Mouse (Mus musculus): ENCODE measurements around the gene Hist1h4k. TPM values are rescaled to one million over a fixed set of nuclear protein-coding genes. Genes with fewer than 3 reads are reported as not detected.
A peak's percentile ranks its signal among the peaks of the same experiment; 100 is the strongest.

Hist1h4k gene
- total and polyA plus RNA-seq, 3 experiments = 19.1 to 3,283 TPM; not detected in 1

GRCm38 (mm10) chr13:21779767-21780731 is 29.7 kb upstream of the Hist1h4k start, which contains the start of gene Hist1h1b:
Gene Hist1h1b, minus strand, starts transcription at chr13:21780625.
- TF ChIP-seq SMC3 (IDR thresholded peaks at IDR 0.05; ENCODE audit: low read depth, low read length) (no peak), POLR2AphosphoS5 (IDR thresholded peaks at IDR 0.05; ENCODE audit: borderline replicate concordance, low read depth, low read length) (peak; percentile 97), CTCF (IDR thresholded peaks at IDR 0.05 in 2 of 3, conservative IDR thresholded peaks at IDR 0.05 in 1 of 3; ENCODE audit: control insufficient read depth in 1 of 3, insufficient read depth in 1 of 3, low read depth in 2 of 3, low read length in 3 of 3, poor library complexity in 1 of 3, severe bottlenecking in 1 of 3) (0 out of 6 replicates have a peak, but pooled peaks of 1 of the 3 experiments have one; percentile 9), RCOR1 (IDR thresholded peaks at IDR 0.05; ENCODE audit: low read depth, low read length) (no peak), POLR2A (IDR thresholded peaks at IDR 0.05; ENCODE audit: control insufficient read depth in 1 of 2, insufficient read depth in 1 of 2, low read depth in 1 of 2, low read length in 2 of 2, poor library complexity in 1 of 2) (peak in 1 of 2 experiments; percentile 97; a peak in 2 of 4 replicates), MAZ (IDR thresholded peaks at IDR 0.05; ENCODE audit: low read depth, low read length) (no peak)
- no peaks in the 10 kb centered on the region for H3K9me3 ChIP-seq (replicated peaks; ENCODE audit: insufficient read depth, low read length)
- H3K79me2 ChIP-seq (ENCODE audit: control insufficient read depth, insufficient read depth, low read length, poor library complexity) = peaks cover 8% of the 10 kb centered on the region; the same call in 1 of the 2 replicates
- H3K9ac ChIP-seq (ENCODE audit: control insufficient read depth, low read depth, low read length, poor library complexity, severe bottlenecking) = peak within 1 kb of the TSS; percentile 93
- peaks cover 0 to 30% of the 10 kb centered on the region in 2 experiments; a peak in 2 of 4 replicates for H3K36me3 ChIP-seq (ENCODE audit: control insufficient read depth in 1 of 2, insufficient read depth in 2 of 2, low read length in 2 of 2)
- DNase-seq (ENCODE audit: low read depth, low spot score) = peak; percentile 94
- H3K27me3 ChIP-seq (ENCODE audit: control insufficient read depth in 1 of 2, insufficient read depth in 2 of 2, low read length in 2 of 2) = no peaks in the 10 kb centered on the region
- H3K4me1 ChIP-seq (ENCODE audit: control insufficient read depth in 1 of 2, insufficient read depth in 2 of 2, low read length in 2 of 2) = peaks cover 0 to 15% of the 10 kb centered on the region in 2 experiments; a peak in 2 of 4 replicates
- peak within 1 kb of the TSS; percentile 99 for H3K27ac ChIP-seq (ENCODE audit: control insufficient read depth, low read depth, low read length)
- peak within 1 kb of the TSS; percentile 17 to 64 for H3K4me3 ChIP-seq (ENCODE audit: control insufficient read depth in 1 of 2, insufficient read depth in 1 of 2, low read depth in 2 of 2, low read length in 2 of 2)

- peaks cover 0 to 20% of the 10 kb centered on the region in 2 experiments; a peak in 2 of 4 replicates for H3K36me3 ChIP-seq (ENCODE audit: control insufficient read depth in 1 of 2, insufficient read depth in 2 of 2, low read length in 2 of 2)
- H3K9ac ChIP-seq (ENCODE audit: control insufficient read depth, low read depth, low read length, poor library complexity, severe bottlenecking) = peak overlapping the region; percentile 93
- peak overlapping the region; percentile 99 for H3K27ac ChIP-seq (ENCODE audit: control insufficient read depth, low read depth, low read length)
- no peaks in the 10 kb centered on the region for H3K27me3 ChIP-seq (ENCODE audit: control insufficient read depth in 1 of 2, insufficient read depth in 2 of 2, low read length in 2 of 2)
- peaks cover 8% of the 10 kb centered on the region; the same call in 1 of the 2 replicates for H3K79me2 ChIP-seq (ENCODE audit: control insufficient read depth, insufficient read depth, low read length, poor library complexity)
- TF ChIP-seq POLR2A (IDR thresholded peaks at IDR 0.05; ENCODE audit: control insufficient read depth in 1 of 2, insufficient read depth in 1 of 2, low read depth in 1 of 2, low read length in 2 of 2, poor library complexity in 1 of 2) = peak in 1 of 2 experiments; percentile 91; a peak in 2 of 4 replicates
- TF ChIP-seq POLR2AphosphoS5 (IDR thresholded peaks at IDR 0.05; ENCODE audit: borderline replicate concordance, low read depth, low read length) = peak; percentile 100; the same call in 1 of the 2 replicates
- TF ChIP-seq MXI1 (IDR thresholded peaks at IDR 0.05; ENCODE audit: low read depth, low read length) = no peak
- no peak for TF ChIP-seq E2F4 (IDR thresholded peaks at IDR 0.05; ENCODE audit: borderline replicate concordance, low read depth, low read length)
- H3K4me1 ChIP-seq (ENCODE audit: control insufficient read depth in 1 of 2, insufficient read depth in 2 of 2, low read length in 2 of 2) = peaks cover 0 to 15% of the 10 kb centered on the region in 2 experiments; a peak in 2 of 4 replicates
- peak overlapping the region; percentile 64 to 67 for H3K4me3 ChIP-seq (ENCODE audit: control insufficient read depth in 1 of 2, insufficient read depth in 1 of 2, low read depth in 2 of 2, low read length in 2 of 2)
- DNase-seq (ENCODE audit: low read depth, low spot score) = peak; percentile 95
- H3K9me3 ChIP-seq (replicated peaks; ENCODE audit: insufficient read depth, low read length) = no peaks in the 10 kb centered on the region
Observed at GRCm38 (mm10) chr13:21778814-21779766, 28.8 kb upstream of the Hist1h4k start.
